Mouse (Mus musculus): ENCODE results near the gene Ninl.

DNA sequence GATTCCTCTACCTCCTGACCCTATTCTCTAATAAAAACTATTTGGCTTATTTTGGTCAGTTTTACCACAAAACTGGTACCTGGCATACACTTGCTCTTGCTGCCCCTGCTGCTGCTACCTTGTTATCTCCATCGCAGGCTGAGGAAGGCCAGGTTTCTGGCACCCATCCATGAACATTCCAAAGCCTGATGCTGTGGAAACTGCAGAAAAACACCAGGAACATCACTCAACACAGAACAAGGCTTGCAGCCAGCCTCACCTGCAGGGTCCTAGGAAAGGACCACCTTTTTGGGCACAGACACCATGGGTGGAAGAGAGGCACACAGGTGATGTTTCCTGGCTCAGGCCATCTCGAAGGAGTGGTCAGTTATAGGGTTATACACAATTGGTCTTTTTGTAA, 48.7 kb downstream of the Ninl start:
- no peak for TF ChIP-seq CHD2 (IDR thresholded peaks at IDR 0.05; ENCODE audit: low read depth, low read length)
- no peak for TF ChIP-seq MAFK (IDR thresholded peaks at IDR 0.05; ENCODE audit: insufficient read depth, low read depth, low read length)
- no peak for TF ChIP-seq HCFC1 (IDR thresholded peaks at IDR 0.05; ENCODE audit: borderline replicate concordance, insufficient read depth, low read length)

Measured in ES-E14 (cell line).